Mouse (Mus musculus): ENCODE results near the gene Elob. TPM values are rescaled to one million over a fixed set of nuclear protein-coding genes. Genes with fewer than 3 reads are reported as not detected.

Elob gene
- polyA plus RNA-seq, 1 experiment from 2014 or later: 1,057 TPM

- Histone ChIP-seq H3K9ac (replicated peaks; ENCODE audit: low read length) (peak overlapping the region; percentile 33), H3K9me3 (replicated peaks; ENCODE audit: control insufficient read depth, low read length) (no peaks in the 10 kb centered on the region), H3K4me3 (ENCODE audit: low read depth, low read length) (peak overlapping the region; percentile 62), H3K36me3 (replicated peaks; ENCODE audit: control insufficient read depth, insufficient read depth, low read depth, low read length) (no peaks in the 10 kb centered on the region), H3K4me1 (ENCODE audit: control insufficient read depth, insufficient read depth, low read length) (no peaks in the 10 kb centered on the region), H3K27me3 (ENCODE audit: control insufficient read depth, insufficient read depth, low read length) (no peaks in the 10 kb centered on the region), H3K27ac (replicated peaks; ENCODE audit: low read depth, low read length) (no peak overlapping the region), H3K4me2 (ENCODE audit: low read depth, low read length) (peak overlapping the region; percentile 81)
- no peak for ATAC-seq (replicated peaks; ENCODE audit: insufficient number of reproducible peaks, low FRiP score, low TSS enrichment, low read depth)
- WGBS: 16% methylated on average over 13 of the region's 13 CpGs
- DNase-seq (ENCODE audit: low spot score): peak; percentile 53
Observed at GRCm38 (mm10) chr17:23786510-23786931, 42.4 kb downstream of the Elob start.

- H3K4me3 ChIP-seq (ENCODE audit: low read depth, low read length): peak within 1 kb of the TSS; percentile 62
- DNase-seq (ENCODE audit: low spot score) (peak; percentile 89), ATAC-seq (replicated peaks; ENCODE audit: insufficient number of reproducible peaks, low FRiP score, low TSS enrichment, low read depth) (peak; percentile 71)
- H3K27ac ChIP-seq (replicated peaks; ENCODE audit: low read depth, low read length): no peak within 1 kb of the TSS
- no peaks in the 10 kb centered on the region for H3K36me3 ChIP-seq (replicated peaks; ENCODE audit: control insufficient read depth, insufficient read depth, low read depth, low read length)
- no peaks in the 10 kb centered on the region for H3K4me1 ChIP-seq (ENCODE audit: control insufficient read depth, insufficient read depth, low read length)
- peak within 1 kb of the TSS; percentile 82 for H3K9ac ChIP-seq (replicated peaks; ENCODE audit: low read length)
- peak within 1 kb of the TSS; percentile 81 for H3K4me2 ChIP-seq (ENCODE audit: low read depth, low read length)
- H3K27me3 ChIP-seq (ENCODE audit: control insufficient read depth, insufficient read depth, low read length): no peaks in the 10 kb centered on the region
- WGBS: 2% methylated on average over 43 of the region's 43 CpGs
- no peaks in the 10 kb centered on the region for H3K9me3 ChIP-seq (replicated peaks; ENCODE audit: control insufficient read depth, low read length)
Observed at GRCm38 (mm10) chr17:23785561-23786471, 43.1 kb downstream of the Elob start, which contains the start of gene Flywch2. Gene Flywch2, minus strand, starts transcription at chr17:23786081.

- ATAC-seq (replicated peaks; ENCODE audit: insufficient number of reproducible peaks, low FRiP score, low TSS enrichment, low read depth) (no peak), DNase-seq (ENCODE audit: low spot score) (no peak)
- no peaks in the 10 kb centered on the region for H3K27me3 ChIP-seq (ENCODE audit: control insufficient read depth, insufficient read depth, low read length)
- H3K4me3 ChIP-seq (ENCODE audit: low read depth, low read length): no peak overlapping the region
- no peak overlapping the region for H3K4me2 ChIP-seq (ENCODE audit: low read depth, low read length)
- no peak overlapping the region for H3K9ac ChIP-seq (replicated peaks; ENCODE audit: low read length)
- H3K27ac ChIP-seq (replicated peaks; ENCODE audit: low read depth, low read length): no peak overlapping the region
- H3K36me3 ChIP-seq (replicated peaks; ENCODE audit: control insufficient read depth, insufficient read depth, low read depth, low read length): no peaks in the 10 kb centered on the region
- no peaks in the 10 kb centered on the region for H3K4me1 ChIP-seq (ENCODE audit: control insufficient read depth, insufficient read depth, low read length)
- H3K9me3 ChIP-seq (replicated peaks; ENCODE audit: control insufficient read depth, low read length): no peaks in the 10 kb centered on the region
Observed at GRCm38 (mm10) chr17:23783352-23783751, 45.6 kb downstream of the Elob start.

- no peaks in the 10 kb centered on the region for H3K9me3 ChIP-seq (replicated peaks; ENCODE audit: control insufficient read depth, low read length)
- 50% methylated on average over 2 of the region's 2 CpGs for WGBS
- no peak overlapping the region for H3K4me2 ChIP-seq (ENCODE audit: low read depth, low read length)
- DNase-seq (ENCODE audit: low spot score) (no peak), ATAC-seq (replicated peaks; ENCODE audit: insufficient number of reproducible peaks, low FRiP score, low TSS enrichment, low read depth) (no peak)
- no peaks in the 10 kb centered on the region for H3K27me3 ChIP-seq (ENCODE audit: control insufficient read depth, insufficient read depth, low read length)
- H3K27ac ChIP-seq (replicated peaks; ENCODE audit: low read depth, low read length): no peak overlapping the region
- no peak overlapping the region for H3K4me3 ChIP-seq (ENCODE audit: low read depth, low read length)
- no peak overlapping the region for H3K9ac ChIP-seq (replicated peaks; ENCODE audit: low read length)
- no peaks in the 10 kb centered on the region for H3K36me3 ChIP-seq (replicated peaks; ENCODE audit: control insufficient read depth, insufficient read depth, low read depth, low read length)
- H3K4me1 ChIP-seq (ENCODE audit: control insufficient read depth, insufficient read depth, low read length): no peaks in the 10 kb centered on the region
Observed at GRCm38 (mm10) chr17:23778447-23778846, 50.5 kb downstream of the Elob start.

- 75% methylated on average over 2 of the region's 2 CpGs for WGBS
- H3K4me2 ChIP-seq (ENCODE audit: low read depth, low read length): no peak overlapping the region
- no peak for DNase-seq (ENCODE audit: low spot score)
- ATAC-seq (replicated peaks; ENCODE audit: insufficient number of reproducible peaks, low FRiP score, low TSS enrichment, low read depth): no peak
- H3K27me3 ChIP-seq (ENCODE audit: control insufficient read depth, insufficient read depth, low read length): no peaks in the 10 kb centered on the region
- H3K4me3 ChIP-seq (ENCODE audit: low read depth, low read length): no peak overlapping the region
- H3K27ac ChIP-seq (replicated peaks; ENCODE audit: low read depth, low read length): no peak overlapping the region
- H3K4me1 ChIP-seq (ENCODE audit: control insufficient read depth, insufficient read depth, low read length): no peaks in the 10 kb centered on the region
- no peaks in the 10 kb centered on the region for H3K36me3 ChIP-seq (replicated peaks; ENCODE audit: control insufficient read depth, insufficient read depth, low read depth, low read length)
- H3K9me3 ChIP-seq (replicated peaks; ENCODE audit: control insufficient read depth, low read length): no peaks in the 10 kb centered on the region
- no peak overlapping the region for H3K9ac ChIP-seq (replicated peaks; ENCODE audit: low read length)
Observed at GRCm38 (mm10) chr17:23777141-23777540, 51.8 kb downstream of the Elob start.

GRCm38 (mm10) chr17:23776216-23776615 lies 52.7 kb downstream of the Elob start:
- ATAC-seq (replicated peaks; ENCODE audit: insufficient number of reproducible peaks, low FRiP score, low TSS enrichment, low read depth) (no peak), DNase-seq (ENCODE audit: low spot score) (no peak)
- Histone ChIP-seq H3K9me3 (replicated peaks; ENCODE audit: control insufficient read depth, low read length) (no peaks in the 10 kb centered on the region), H3K4me2 (ENCODE audit: low read depth, low read length) (no peak overlapping the region), H3K27ac (replicated peaks; ENCODE audit: low read depth, low read length) (no peak overlapping the region), H3K4me1 (ENCODE audit: control insufficient read depth, insufficient read depth, low read length) (no peaks in the 10 kb centered on the region), H3K4me3 (ENCODE audit: low read depth, low read length) (no peak overlapping the region), H3K27me3 (ENCODE audit: control insufficient read depth, insufficient read depth, low read length) (no peaks in the 10 kb centered on the region), H3K9ac (replicated peaks; ENCODE audit: low read length) (no peak overlapping the region), H3K36me3 (replicated peaks; ENCODE audit: control insufficient read depth, insufficient read depth, low read depth, low read length) (no peaks in the 10 kb centered on the region)
- WGBS: 80% methylated on average over 10 of the region's 10 CpGs

Small RNA genes within 50 kb of the gene (microRNA-seq; reads per million reads assigned to microRNA genes)
- gene Mir5125 (ENCODE audit: borderline number of aligned reads): 4.7 reads per million, percentile 2 among the genes with 10 or more reads in this experiment

Other genes with a start within 250 kb of the Elob start
- gene Zfp13, start 229.6 kb downstream of the Elob start, polyA plus RNA-seq (2014; fragmentation: Nextera tagmentation; extraction: Ambion mirVana): 17.1 and 19.0 TPM in 2 replicates
- gene Zscan10, start 228.3 kb downstream of the Elob start, polyA plus RNA-seq (2014; fragmentation: Nextera tagmentation; extraction: Ambion mirVana): 0.28 and 0.59 TPM in 2 replicates
- 0.17 and 0.46 TPM in 2 replicates for gene Mmp25, start 183.9 kb downstream of the Elob start, polyA plus RNA-seq (2014; fragmentation: Nextera tagmentation; extraction: Ambion mirVana)
- gene Bicdl2, start 168.6 kb downstream of the Elob start, polyA plus RNA-seq (2014; fragmentation: Nextera tagmentation; extraction: Ambion mirVana): 0.84 and 1.0 TPM in 2 replicates
- 47.9 and 50.5 TPM in 2 replicates for gene Hcfc1r1, start 155.5 kb downstream of the Elob start, polyA plus RNA-seq (2014; fragmentation: Nextera tagmentation; extraction: Ambion mirVana)
- 49.3 and 55.6 TPM in 2 replicates for gene Thoc6, start 155.3 kb downstream of the Elob start, polyA plus RNA-seq (2014; fragmentation: Nextera tagmentation; extraction: Ambion mirVana)
- 5.8 and 6.8 TPM in 2 replicates for gene Tnfrsf12a, start 151.7 kb downstream of the Elob start, polyA plus RNA-seq (2014; fragmentation: Nextera tagmentation; extraction: Ambion mirVana)
- gene Cldn6, start 149.9 kb downstream of the Elob start, polyA plus RNA-seq (2014; fragmentation: Nextera tagmentation; extraction: Ambion mirVana): 48.9 and 54.7 TPM in 2 replicates
- 8.7 and 15.5 TPM in 2 replicates for gene Cldn9, start 145.1 kb downstream of the Elob start, polyA plus RNA-seq (2014; fragmentation: Nextera tagmentation; extraction: Ambion mirVana)
- gene 1520401A03Rik, start 106.4 kb downstream of the Elob start, polyA plus RNA-seq (2014; fragmentation: Nextera tagmentation; extraction: Ambion mirVana): 0.20 and 0.22 TPM in 2 replicates
- 29.5 and 37.3 TPM in 2 replicates for gene Pkmyt1, start 102.8 kb downstream of the Elob start, polyA plus RNA-seq (2014; fragmentation: Nextera tagmentation; extraction: Ambion mirVana)
- 11.8 and 12.1 TPM in 2 replicates for gene Paqr4, start 88.3 kb downstream of the Elob start, polyA plus RNA-seq (2014; fragmentation: Nextera tagmentation; extraction: Ambion mirVana)
- 8.1 and 11.7 TPM in 2 replicates for gene Kremen2, start 83.3 kb downstream of the Elob start, polyA plus RNA-seq (2014; fragmentation: Nextera tagmentation; extraction: Ambion mirVana)
- gene Flywch1, start 57.5 kb downstream of the Elob start, polyA plus RNA-seq (2014; fragmentation: Nextera tagmentation; extraction: Ambion mirVana): 88.3 and 103 TPM in 2 replicates
- gene Flywch2, start 43.1 kb downstream of the Elob start, polyA plus RNA-seq (2014; fragmentation: Nextera tagmentation; extraction: Ambion mirVana): 35.4 and 45.5 TPM in 2 replicates
- gene Srrm2, start 38.6 kb downstream of the Elob start, polyA plus RNA-seq (2014; fragmentation: Nextera tagmentation; extraction: Ambion mirVana): 346 and 389 TPM in 2 replicates
- gene Prss33, start 6.9 kb upstream of the Elob start, polyA plus RNA-seq (2014; fragmentation: Nextera tagmentation; extraction: Ambion mirVana): 0.29 TPM in 1 of 2 replicates, not detected in the other
- not detected in 2 replicates for gene Prss32, start 14.7 kb upstream of the Elob start, polyA plus RNA-seq (2014; fragmentation: Nextera tagmentation; extraction: Ambion mirVana)
- 1.8 and 2.1 TPM in 2 replicates for gene Prss41, start 15.0 kb upstream of the Elob start, polyA plus RNA-seq (2014; fragmentation: Nextera tagmentation; extraction: Ambion mirVana)
- not detected in 2 replicates for gene Prss21, start 38.9 kb upstream of the Elob start, polyA plus RNA-seq (2014; fragmentation: Nextera tagmentation; extraction: Ambion mirVana)
- not detected in 2 replicates for gene Dcpp1, start 51.7 kb upstream of the Elob start, polyA plus RNA-seq (2014; fragmentation: Nextera tagmentation; extraction: Ambion mirVana)
- gene Dcpp2, start 51.7 kb upstream of the Elob start, polyA plus RNA-seq (2014; fragmentation: Nextera tagmentation; extraction: Ambion mirVana): not detected in 2 replicates
- not detected in 2 replicates for gene Dcpp3, start 88.3 kb upstream of the Elob start, polyA plus RNA-seq (2014; fragmentation: Nextera tagmentation; extraction: Ambion mirVana)
- not detected in 2 replicates for gene Sbp, start 112.5 kb upstream of the Elob start, polyA plus RNA-seq (2014; fragmentation: Nextera tagmentation; extraction: Ambion mirVana)
- gene Sbpl, start 126.1 kb upstream of the Elob start, polyA plus RNA-seq (2014; fragmentation: Nextera tagmentation; extraction: Ambion mirVana): not detected in 2 replicates
- not detected in 2 replicates for gene Prss30, start 151.4 kb upstream of the Elob start, polyA plus RNA-seq (2014; fragmentation: Nextera tagmentation; extraction: Ambion mirVana)
- gene Prss22, start 169.0 kb upstream of the Elob start, polyA plus RNA-seq (2014; fragmentation: Nextera tagmentation; extraction: Ambion mirVana): 0.94 and 1.7 TPM in 2 replicates
- 0.17 TPM in 1 of 2 replicates, not detected in the other for gene Prss27, start 209.0 kb upstream of the Elob start, polyA plus RNA-seq (2014; fragmentation: Nextera tagmentation; extraction: Ambion mirVana)
- 84.3 and 88.8 TPM in 2 replicates for gene Kctd5, start 244.3 kb upstream of the Elob start, polyA plus RNA-seq (2014; fragmentation: Nextera tagmentation; extraction: Ambion mirVana)